Mouse (Mus musculus): ENCODE data around the gene Grin2d. TPM values are rescaled to one million over a fixed set of nuclear protein-coding genes. Genes with fewer than 3 reads are reported as not detected.

The Grin2d gene
- polyA plus RNA-seq, 1 experiment from 2014 or later: 0.60 TPM

DNA sequence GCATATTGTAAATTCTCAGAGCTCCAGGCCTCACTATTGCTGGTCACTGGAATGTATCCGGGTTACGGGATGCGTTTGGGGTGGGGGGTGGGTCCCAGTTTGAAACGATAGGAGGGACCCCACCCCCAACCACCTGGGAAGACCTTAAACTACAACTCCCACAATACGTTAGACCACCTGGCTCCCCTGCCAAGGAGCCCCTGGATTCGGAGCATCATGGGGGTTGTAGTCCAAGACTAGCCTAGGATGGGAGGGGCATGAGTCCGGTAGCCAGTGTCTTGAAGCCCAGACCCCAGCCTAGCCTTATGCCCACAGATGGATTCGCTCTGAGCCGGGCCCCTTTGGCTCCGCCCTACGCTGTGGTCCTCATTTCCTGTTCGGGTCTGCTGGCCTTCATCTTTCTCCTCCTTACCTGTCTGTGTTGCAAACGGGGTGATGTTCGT is 92.0 kb downstream of the Grin2d start:
- ATAC-seq (ENCODE audit: low FRiP score, low read depth): peak; percentile 64
- Histone ChIP-seq H3K9ac (replicated peaks) (peak overlapping the region; percentile 95), H3K4me3 (peak overlapping the region; percentile 87), H3K27ac (replicated peaks) (peak overlapping the region; percentile 93), H3K36me3 (peaks cover 40% of the 10 kb centered on the region), H3K4me1 (peaks cover 28% of the 10 kb centered on the region), H3K9me3 (no peaks in the 10 kb centered on the region), H3K27me3 (peaks cover 9% of the 10 kb centered on the region; the same call in 1 of the 2 replicates), H3K4me2 (replicated peaks) (peak overlapping the region; percentile 73)
- under 1% methylated on average over 14 of the region's 14 CpGs for WGBS

DNA sequence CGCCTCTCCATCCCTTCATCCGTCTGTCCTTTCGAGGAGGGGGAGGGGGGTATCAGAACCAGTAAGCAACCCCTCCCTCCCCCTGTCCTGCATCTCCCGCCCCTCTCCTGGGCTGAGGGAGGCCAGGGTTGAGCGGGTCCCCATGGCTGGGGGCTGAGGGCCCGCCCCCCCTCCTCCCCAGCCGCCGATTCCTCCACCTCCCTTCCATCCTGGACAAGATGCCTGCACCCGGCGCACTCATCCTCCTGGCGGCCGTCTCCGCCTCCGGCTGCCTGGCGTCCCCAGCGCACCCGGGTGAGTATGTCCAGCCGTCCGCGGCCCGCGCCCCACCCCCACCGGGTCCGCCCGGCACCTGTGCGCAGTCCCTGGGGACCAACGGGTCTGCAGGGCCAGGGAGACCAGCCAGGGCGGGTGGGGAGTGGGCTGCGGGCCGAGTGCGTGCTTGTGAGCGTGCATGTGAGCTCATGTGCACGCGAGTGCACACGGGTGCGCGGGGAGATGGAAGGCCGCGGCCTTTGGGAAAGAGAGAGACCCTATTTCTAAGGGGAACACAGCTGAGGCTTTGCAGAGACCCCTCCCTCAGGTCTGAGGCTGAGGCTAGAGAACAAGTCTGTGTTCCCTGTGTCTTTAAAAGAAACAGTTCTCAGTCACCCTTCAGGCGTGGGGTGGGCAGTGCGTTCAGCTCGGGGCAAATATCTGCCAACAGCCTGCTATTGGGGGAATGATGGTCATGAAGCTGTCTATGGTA is 92.6 kb downstream of the Grin2d start:
- no peaks in the 10 kb centered on the region for H3K9me3 ChIP-seq
- H3K4me3 ChIP-seq: peak overlapping the region; percentile 87
- peaks cover 28% of the 10 kb centered on the region for H3K4me1 ChIP-seq
- peak overlapping the region; percentile 73 for H3K4me2 ChIP-seq (replicated peaks)
- H3K9ac ChIP-seq (replicated peaks): peak overlapping the region; percentile 95
- peak; percentile 47 for ATAC-seq (ENCODE audit: low FRiP score, low read depth)
- peaks cover 34% of the 10 kb centered on the region for H3K36me3 ChIP-seq
- under 1% methylated on average over 37 of the region's 42 CpGs for WGBS
- H3K27ac ChIP-seq (replicated peaks): peak overlapping the region; percentile 93
- H3K27me3 ChIP-seq: peaks cover 15% of the 10 kb centered on the region; the same call in 1 of the 2 replicates

GRCm38 (mm10) chr7:45784524-45785372 is 93.4 kb downstream of the Grin2d start, which contains the start of gene Sult2b1:
Sult2b1 (minus strand) TSS chr7:45784669.
- Histone ChIP-seq H3K4me2 (replicated peaks) (peak within 1 kb of the TSS; percentile 73), H3K36me3 (peaks cover 26% of the 10 kb centered on the region), H3K27me3 (peaks cover 15% of the 10 kb centered on the region; the same call in 1 of the 2 replicates), H3K9ac (replicated peaks) (peak within 1 kb of the TSS; percentile 95), H3K27ac (replicated peaks) (peak within 1 kb of the TSS; percentile 93), H3K4me1 (peaks cover 29% of the 10 kb centered on the region), H3K9me3 (no peaks in the 10 kb centered on the region), H3K4me3 (peak within 1 kb of the TSS; percentile 87)
- ATAC-seq (ENCODE audit: low FRiP score, low read depth): peak; percentile 55
- WGBS: 20% methylated on average over 20 of the region's 20 CpGs

DNA sequence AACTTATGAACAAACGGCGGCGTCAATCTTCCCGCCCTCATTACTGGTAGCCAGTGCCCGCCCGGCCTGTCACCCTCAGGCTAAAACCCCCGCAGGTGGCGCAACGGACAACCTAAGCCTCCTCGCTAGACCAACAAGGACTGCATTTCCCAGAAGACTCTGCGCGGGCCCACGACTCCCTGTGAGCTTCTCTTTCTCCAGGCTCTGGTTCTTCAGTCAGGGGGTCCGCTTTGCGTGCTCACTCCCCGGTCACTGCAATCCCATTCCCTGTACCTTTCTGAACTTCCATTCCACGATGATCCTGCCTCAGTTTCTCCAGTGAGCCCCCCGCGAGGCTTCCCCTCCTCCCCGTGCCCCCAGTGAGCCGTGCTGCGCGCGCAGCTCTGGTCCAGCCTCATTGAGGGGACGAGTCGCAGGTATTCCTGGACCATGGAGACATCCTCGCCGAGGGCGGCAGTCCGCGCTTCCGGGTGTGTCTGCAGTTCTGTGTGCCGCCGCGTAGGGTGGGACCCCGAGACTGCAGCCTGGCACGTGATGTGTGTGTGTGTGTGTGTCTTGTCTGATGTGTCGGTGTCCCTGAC is 94.6 kb downstream of the Grin2d start, which contains the start of gene Lmtk3:
TSS of gene Lmtk3 (plus strand) at position 228 of the 581 bp plus-strand sequence.
- H3K27me3 ChIP-seq: peaks cover 21% of the 10 kb centered on the region
- peak; percentile 27; the same call in 1 of the 2 replicates for ATAC-seq (ENCODE audit: low FRiP score, low read depth)
- H3K4me1 ChIP-seq: peaks cover 36% of the 10 kb centered on the region
- WGBS: under 1% methylated on average over 38 of the region's 38 CpGs
- peaks cover 15% of the 10 kb centered on the region for H3K36me3 ChIP-seq
- H3K4me3 ChIP-seq: peak within 1 kb of the TSS; percentile 87
- H3K9me3 ChIP-seq: no peaks in the 10 kb centered on the region
- H3K9ac ChIP-seq (replicated peaks): peak within 1 kb of the TSS; percentile 95
- peak within 1 kb of the TSS; percentile 73 for H3K4me2 ChIP-seq (replicated peaks)
- H3K27ac ChIP-seq (replicated peaks): peak within 1 kb of the TSS; percentile 93

- Histone ChIP-seq H3K27ac (replicated peaks) (no peak overlapping the region), H3K4me1 (peaks cover 32% of the 10 kb centered on the region), H3K4me3 (no peak overlapping the region), H3K27me3 (peaks cover 21% of the 10 kb centered on the region), H3K4me2 (replicated peaks) (no peak overlapping the region), H3K36me3 (0 out of 2 replicates have a peak, but pooled peaks cover 1% of the 10 kb centered on the region), H3K9ac (replicated peaks) (no peak overlapping the region), H3K9me3 (no peaks in the 10 kb centered on the region)
- WGBS: 80% methylated on average over 4 of the region's 4 CpGs
- no peak for ATAC-seq (ENCODE audit: low FRiP score, low read depth)
Measured at GRCm38 (mm10) chr7:45782271-45782670, 95.9 kb downstream of the Grin2d start.

Other genes with a start within 250 kb of the Grin2d start
- 2.3 and 2.7 TPM in 2 replicates for gene Mamstr, start 238.4 kb downstream of the Grin2d start, polyA plus RNA-seq (2016; fragmentation: Nextera tagmentation; extraction: Ambion mirVana)
- 0.10 and 0.33 TPM in 2 replicates for gene Fut2, start 212.0 kb downstream of the Grin2d start, polyA plus RNA-seq (2016; fragmentation: Nextera tagmentation; extraction: Ambion mirVana)
- 0.31 TPM in 1 of 2 replicates, not detected in the other for gene Ntn5, start 194.4 kb downstream of the Grin2d start, polyA plus RNA-seq (2016; fragmentation: Nextera tagmentation; extraction: Ambion mirVana)
- gene Sec1, start 184.0 kb downstream of the Grin2d start, polyA plus RNA-seq (2016; fragmentation: Nextera tagmentation; extraction: Ambion mirVana): 0.79 and 0.80 TPM in 2 replicates
- gene Car11, start 178.5 kb downstream of the Grin2d start, polyA plus RNA-seq (2016; fragmentation: Nextera tagmentation; extraction: Ambion mirVana): 17.0 and 18.8 TPM in 2 replicates
- 4.5 and 4.6 TPM in 2 replicates for gene Dbp, start 173.3 kb downstream of the Grin2d start, polyA plus RNA-seq (2016; fragmentation: Nextera tagmentation; extraction: Ambion mirVana)
- 688 and 721 TPM in 2 replicates for gene Rpl18, start 162.9 kb downstream of the Grin2d start, polyA plus RNA-seq (2016; fragmentation: Nextera tagmentation; extraction: Ambion mirVana)
- gene Sphk2, start 160.4 kb downstream of the Grin2d start, polyA plus RNA-seq (2016; fragmentation: Nextera tagmentation; extraction: Ambion mirVana): 24.0 and 25.8 TPM in 2 replicates
- gene Fam83e, start 157.2 kb downstream of the Grin2d start, polyA plus RNA-seq (2016; fragmentation: Nextera tagmentation; extraction: Ambion mirVana): 1.3 and 1.6 TPM in 2 replicates
- not detected in 2 replicates for gene Spaca4, start 152.6 kb downstream of the Grin2d start, polyA plus RNA-seq (2016; fragmentation: Nextera tagmentation; extraction: Ambion mirVana)
- gene Lmtk3, start 94.6 kb downstream of the Grin2d start, polyA plus RNA-seq (2016; fragmentation: Nextera tagmentation; extraction: Ambion mirVana): 10.6 and 11.1 TPM in 2 replicates
- 1.5 and 2.2 TPM in 2 replicates for gene Sult2b1, start 93.7 kb downstream of the Grin2d start, polyA plus RNA-seq (2016; fragmentation: Nextera tagmentation; extraction: Ambion mirVana)
- 288 and 293 TPM in 2 replicates for gene Cyth2, start 63.8 kb downstream of the Grin2d start, polyA plus RNA-seq (2016; fragmentation: Nextera tagmentation; extraction: Ambion mirVana)
- 0.46 and 1.1 TPM in 2 replicates for gene Kcnj14, start 53.6 kb downstream of the Grin2d start, polyA plus RNA-seq (2016; fragmentation: Nextera tagmentation; extraction: Ambion mirVana)
- gene Grwd1, start 47.4 kb downstream of the Grin2d start, polyA plus RNA-seq (2016; fragmentation: Nextera tagmentation; extraction: Ambion mirVana): 50.1 and 50.2 TPM in 2 replicates
- 40.6 and 54.6 TPM in 2 replicates for gene Kdelr1, start 5.6 kb downstream of the Grin2d start, polyA plus RNA-seq (2016; fragmentation: Nextera tagmentation; extraction: Ambion mirVana)
- gene Syngr4, start 18.3 kb upstream of the Grin2d start, polyA plus RNA-seq (2016; fragmentation: Nextera tagmentation; extraction: Ambion mirVana): 0.34 and 0.42 TPM in 2 replicates
- 4.4 and 4.9 TPM in 2 replicates for gene Tmem143, start 18.6 kb upstream of the Grin2d start, polyA plus RNA-seq (2016; fragmentation: Nextera tagmentation; extraction: Ambion mirVana)
- 33.9 and 46.5 TPM in 2 replicates for gene Emp3, start 43.0 kb upstream of the Grin2d start, polyA plus RNA-seq (2016; fragmentation: Nextera tagmentation; extraction: Ambion mirVana)
- 2.2 and 3.4 TPM in 2 replicates for gene Ccdc114, start 45.7 kb upstream of the Grin2d start, polyA plus RNA-seq (2016; fragmentation: Nextera tagmentation; extraction: Ambion mirVana)
- 0.58 and 0.59 TPM in 2 replicates for gene Abcc6, start 151.9 kb upstream of the Grin2d start, polyA plus RNA-seq (2016; fragmentation: Nextera tagmentation; extraction: Ambion mirVana)
- 30.2 and 35.8 TPM in 2 replicates for gene Nomo1, start 155.3 kb upstream of the Grin2d start, polyA plus RNA-seq (2016; fragmentation: Nextera tagmentation; extraction: Ambion mirVana)
- gene Kcnj11, start 222.4 kb upstream of the Grin2d start, polyA plus RNA-seq (2016; fragmentation: Nextera tagmentation; extraction: Ambion mirVana): 0.41 and 0.54 TPM in 2 replicates

Data from midbrain, embryonic 12.5 days (tissue).